Mouse (Mus musculus) myocyte (in vitro differentiated cells): ENCODE measurements around the gene Gm11084. TPM values are rescaled to one million over a fixed set of nuclear protein-coding genes. Genes with fewer than 3 reads are reported as not detected.

Source experiments
- polyA plus RNA-seq: library from polyadenylated mRNA; unstranded; fragments of >200 nt; fragmentation: generic; extraction: Trizol; gene quantifications from one replicate; pipeline ENCODE4 v1.2.1, GENCODE M21; 2012; ENCODE audit warnings: missing spikeins

The Gm11084 gene
- polyA plus RNA-seq, 1 experiment, result not detected

Other genes starting within 250 kb of the Gm11084 start
- 8.4 TPM for gene Sp3, start 6.3 kb downstream of the Gm11084 start, polyA plus RNA-seq
- gene Ola1, start 232.2 kb upstream of the Gm11084 start, polyA plus RNA-seq, result 46.0 TPM